Mouse (Mus musculus) ZHBTc4 (cell line): ENCODE measurements around the gene Scarb1.

Experiments
- DNase-seq: peaks from one replicate; pipeline ENCODE4 v3.0.0-alpha.2; 2011; ENCODE audit warnings: low read depth, low spot score

Gene Scarb1

GRCm38 (mm10) chr5:125332333-125332732 is 8.6 kb downstream of the Scarb1 start:
- DNase-seq, result no peak

- no peak for DNase-seq
These were observed 9.1 kb downstream of the Scarb1 start for GRCm38 (mm10) chr5:125331811-125332210.

GRCm38 (mm10) chr5:125331094-125331493 is 9.8 kb downstream of the Scarb1 start:
- DNase-seq, result no peak

DNA sequence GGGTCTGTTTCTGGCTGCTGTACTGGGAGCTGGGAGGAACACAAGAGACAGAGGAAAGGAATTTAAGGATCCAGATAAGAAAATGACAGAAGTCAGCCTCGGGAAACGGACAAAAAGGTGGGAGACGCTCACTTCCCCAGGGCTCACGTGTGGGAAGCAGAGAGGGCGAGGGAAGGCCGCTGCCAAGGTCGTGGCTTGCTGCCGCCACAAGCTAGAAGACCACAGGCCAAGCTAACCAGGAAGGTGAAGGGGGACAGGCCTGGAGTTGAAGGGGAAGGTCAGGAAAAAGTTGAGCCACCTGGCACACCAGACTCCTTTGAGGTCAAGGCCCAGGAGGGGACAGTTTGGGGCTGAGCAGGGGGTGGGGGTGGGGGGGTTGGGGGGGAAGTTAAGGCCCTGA is 10.2 kb downstream of the Scarb1 start:
- DNase-seq, result no peak

- no peak for DNase-seq
These were observed 10.7 kb downstream of the Scarb1 start for GRCm38 (mm10) chr5:125330191-125330590.

GRCm38 (mm10) chr5:125327596-125328385 is 13.1 kb downstream of the Scarb1 start:
- DNase-seq, result peak; percentile 79

- DNase-seq, result no peak
These were observed 14.5 kb downstream of the Scarb1 start for GRCm38 (mm10) chr5:125326351-125326750.

DNA sequence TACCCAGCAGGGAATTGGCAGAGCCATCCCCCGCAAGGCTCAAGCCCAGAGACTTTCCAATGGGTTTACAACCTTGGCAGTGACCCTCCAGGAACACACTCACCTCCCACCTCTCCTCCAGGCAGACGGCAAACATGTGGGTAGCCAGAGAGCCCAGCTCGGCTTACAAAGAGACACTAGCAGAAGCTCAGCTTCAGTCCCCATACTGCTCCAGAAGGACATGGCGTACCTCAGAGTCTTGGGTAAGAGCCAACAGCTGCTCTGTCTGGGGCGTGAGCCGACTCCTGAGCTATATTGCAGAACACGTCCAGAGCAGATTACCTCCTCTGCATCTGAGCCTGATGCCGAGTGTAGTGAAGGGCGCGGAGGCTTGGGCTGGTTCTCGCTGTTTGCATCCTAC is 15.0 kb downstream of the Scarb1 start:
- DNase-seq, result no peak

DNA sequence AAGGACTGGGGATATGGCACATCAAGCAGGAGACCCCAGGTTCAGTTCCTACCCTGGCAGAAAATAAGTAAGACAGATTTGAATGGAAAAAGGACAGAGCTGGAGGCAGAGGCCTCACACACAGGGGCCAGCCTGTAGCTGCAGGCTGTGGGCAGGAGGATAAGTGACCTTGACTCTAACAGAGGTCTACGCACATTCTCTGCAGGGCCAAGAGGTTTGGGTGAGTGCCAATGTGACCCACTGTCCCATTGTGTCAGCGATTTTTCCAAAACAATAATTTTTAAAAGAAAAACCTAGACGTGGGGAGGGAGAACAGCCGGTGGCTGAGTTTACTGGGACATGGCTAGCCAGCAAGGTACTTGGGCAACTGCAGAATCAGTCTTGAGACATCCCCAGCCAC is 15.6 kb downstream of the Scarb1 start:
- DNase-seq, result no peak

DNA sequence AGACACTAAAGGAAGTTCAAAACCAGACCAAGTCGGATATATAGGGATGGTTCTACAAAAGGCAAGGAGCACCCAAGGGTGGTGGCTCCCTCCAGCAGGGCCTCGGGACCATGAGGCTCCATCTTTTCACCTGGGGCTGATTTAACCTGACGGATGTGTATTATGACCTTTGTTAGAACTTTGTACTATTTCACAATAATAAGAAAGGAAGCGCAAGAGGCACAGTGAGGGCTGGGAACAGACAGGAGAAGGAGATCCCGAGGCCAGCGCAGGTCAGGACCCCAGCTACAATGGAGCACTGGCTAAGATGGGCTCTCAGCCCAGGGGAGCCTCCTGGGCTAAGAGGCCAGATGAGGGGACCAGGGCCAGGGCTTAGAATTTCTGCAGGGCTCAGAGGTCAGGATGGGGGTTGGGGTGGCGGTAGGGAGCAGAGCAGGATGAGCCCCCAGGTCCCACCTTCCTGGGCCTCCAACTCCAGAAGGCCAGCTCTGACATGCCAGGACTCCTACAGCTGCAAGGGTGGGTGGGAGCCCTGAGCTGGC is 16.9 kb downstream of the Scarb1 start:
- no peak for DNase-seq

- no peak for DNase-seq
These were observed 17.8 kb downstream of the Scarb1 start for GRCm38 (mm10) chr5:125323128-125323527.

DNA sequence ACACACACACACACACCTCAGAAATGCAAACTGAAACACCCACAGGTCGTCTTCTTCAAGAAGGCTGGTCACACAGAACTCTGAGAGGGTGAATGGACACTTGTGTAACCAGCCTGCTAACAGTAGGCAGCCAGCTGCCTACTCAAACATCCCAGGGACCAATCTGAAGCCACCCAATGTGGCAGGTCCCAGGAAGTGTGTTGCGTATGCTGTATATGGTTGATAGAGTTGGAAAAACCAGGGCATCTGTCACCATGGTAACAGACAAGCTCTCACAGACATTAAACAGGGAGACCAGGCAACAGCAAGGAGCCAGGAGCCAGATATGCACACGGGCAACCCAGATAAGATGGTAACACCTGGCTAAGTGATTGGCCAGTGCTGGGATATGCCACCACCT is 19.1 kb downstream of the Scarb1 start:
- no peak for DNase-seq

DNA sequence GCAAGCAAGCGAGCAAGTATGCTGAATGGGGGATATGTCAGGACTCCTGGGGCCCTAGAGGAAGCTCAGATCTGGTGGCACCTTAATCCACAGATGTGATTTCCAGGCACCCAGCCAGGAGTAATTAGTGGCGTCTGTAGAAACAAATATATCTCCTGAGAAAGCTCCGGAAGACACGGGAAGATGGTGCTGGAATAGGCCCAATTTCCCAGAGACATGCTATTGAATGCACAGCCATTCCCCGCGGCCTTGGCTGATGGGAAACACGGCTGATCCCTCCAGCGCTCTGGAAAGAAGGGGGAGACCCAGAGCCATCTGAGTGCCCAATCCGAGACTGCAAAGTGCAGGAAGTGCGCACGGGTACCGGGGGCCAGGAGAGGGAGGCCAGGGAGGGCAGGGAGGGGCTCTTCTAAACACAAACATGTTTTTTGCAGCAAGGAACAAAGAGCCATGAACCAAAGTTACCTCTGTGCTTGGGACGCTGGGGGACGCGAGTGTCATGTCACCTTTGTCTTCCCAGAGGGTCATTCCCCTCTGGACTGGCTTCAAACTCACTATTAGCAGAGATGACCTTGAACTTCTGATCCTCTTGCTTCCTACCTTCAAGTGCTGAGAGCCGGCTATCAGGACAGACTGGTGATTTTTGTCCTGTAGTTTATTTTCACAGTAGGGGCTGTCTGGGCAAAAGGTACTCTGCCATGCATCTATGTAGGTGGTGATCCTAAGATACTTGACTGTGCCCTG is 21.7 kb downstream of the Scarb1 start:
- no peak for DNase-seq

- DNase-seq, result no peak
These were observed 22.9 kb downstream of the Scarb1 start for GRCm38 (mm10) chr5:125317953-125318352.

DNA sequence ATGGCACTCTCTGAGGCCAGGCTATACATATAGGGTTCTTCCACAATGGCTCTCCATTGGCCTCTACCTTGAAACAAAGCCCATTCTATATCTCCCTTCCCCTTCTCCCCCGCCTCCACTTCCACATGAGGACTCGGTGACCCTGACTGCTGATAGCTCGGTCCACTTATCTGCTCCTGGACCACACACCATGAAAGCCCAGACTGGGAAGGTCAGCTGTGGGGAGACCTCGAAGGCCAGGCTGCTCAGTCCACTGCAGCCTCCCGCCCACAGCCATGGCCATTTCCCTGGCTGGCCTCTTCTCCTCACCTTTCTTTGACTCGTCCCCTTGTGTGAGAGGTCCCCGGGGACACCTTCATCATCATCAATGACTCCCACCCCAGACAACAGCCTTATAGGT is 23.6 kb downstream of the Scarb1 start:
- DNase-seq, result no peak

DNA sequence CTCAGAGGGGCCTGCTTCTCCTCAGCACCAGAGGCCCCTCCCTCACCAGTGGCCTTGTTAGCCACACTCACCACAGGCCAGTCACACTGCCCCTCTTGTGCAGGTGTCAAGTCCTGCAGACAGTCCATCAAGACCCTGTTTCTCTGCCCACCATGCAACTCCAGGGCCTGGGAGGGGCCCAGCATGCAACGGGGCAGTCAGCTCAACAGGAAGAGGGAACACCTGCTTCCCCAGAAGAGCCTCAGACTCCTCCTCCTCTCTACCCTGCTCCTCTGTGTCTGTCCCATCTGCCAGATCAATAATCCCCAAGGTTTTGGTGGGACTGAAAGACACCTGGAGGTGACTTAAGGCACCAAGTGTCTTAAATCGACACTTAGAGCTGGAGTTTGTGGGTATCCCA is 24.1 kb downstream of the Scarb1 start:
- no peak for DNase-seq

GRCm38 (mm10) chr5:125315110-125315509 is 25.8 kb downstream of the Scarb1 start:
- no peak for DNase-seq

DNA sequence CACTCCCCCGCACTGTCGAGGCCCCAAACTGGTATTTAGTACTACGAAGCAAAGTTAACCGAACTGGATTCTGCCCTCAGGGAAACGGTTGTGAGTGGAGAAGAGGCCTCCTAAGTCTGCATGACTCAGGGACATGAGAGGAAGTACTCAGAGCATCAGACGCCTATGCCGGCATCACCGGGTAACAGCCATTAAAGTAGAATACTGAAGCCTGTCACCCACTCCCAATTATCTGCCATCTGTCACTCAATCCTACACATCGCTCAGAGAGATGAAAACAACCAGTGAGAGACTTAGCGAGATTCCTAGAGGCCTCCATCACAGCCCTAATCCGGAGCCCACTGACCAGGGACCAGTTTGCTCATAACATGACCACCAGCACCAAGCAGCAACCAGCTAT is 26.9 kb downstream of the Scarb1 start:
- no peak for DNase-seq

- DNase-seq, result no peak
These were observed 27.8 kb downstream of the Scarb1 start for GRCm38 (mm10) chr5:125312970-125313597.

DNA sequence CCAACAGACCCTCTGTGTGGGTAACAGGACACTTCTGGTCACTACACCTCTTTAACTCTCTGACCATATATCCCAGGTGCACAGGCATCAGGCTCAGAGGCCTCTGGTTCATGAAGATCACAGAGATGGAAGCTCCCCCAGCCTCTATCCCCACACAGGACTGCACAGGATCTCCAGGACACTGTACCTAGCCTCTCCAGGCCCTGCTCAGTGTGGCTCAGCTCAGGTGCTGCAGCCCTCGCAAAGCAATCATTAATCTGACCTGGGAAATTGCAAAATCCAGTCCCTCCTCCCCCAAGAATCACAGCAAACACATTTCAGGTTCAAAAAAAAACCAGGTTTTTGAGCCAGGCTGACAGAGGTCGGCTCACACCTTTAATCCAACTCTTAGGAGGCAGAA is 29.9 kb downstream of the Scarb1 start:
- DNase-seq, result no peak

- DNase-seq, result no peak
These were observed 31.7 kb downstream of the Scarb1 start for GRCm38 (mm10) chr5:125309193-125309592.

- DNase-seq, result no peak
These were observed 34.1 kb downstream of the Scarb1 start for GRCm38 (mm10) chr5:125306824-125307223.
